Mouse (Mus musculus): ENCODE measurements at regions not wholly inside any gene's neighbourhood (a gene's known extent, or its start where the extent isn't known, plus 50 kb on each side); places are given as distances from the start of the nearest gene placed in this dataset.

DNA sequence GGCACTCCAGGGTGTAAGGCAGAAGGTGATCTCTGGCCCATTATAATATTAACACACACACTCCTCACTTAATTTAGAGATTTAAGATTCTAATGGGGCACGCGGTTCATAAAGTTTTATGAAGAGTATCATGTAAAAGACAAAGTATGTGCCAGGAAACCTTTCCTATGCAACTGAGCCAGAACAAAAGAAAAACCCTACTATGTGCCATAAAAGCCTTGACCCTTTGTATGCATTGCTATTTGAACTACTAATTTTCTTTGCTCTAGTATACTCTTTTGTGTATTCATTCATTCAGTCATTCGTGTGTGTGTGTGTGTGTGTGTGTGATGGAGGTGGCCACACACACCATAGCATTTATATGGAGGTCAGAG, 446.2 kb downstream of the Ptpru start:
- TF ChIP-seq CTCF (conservative IDR thresholded peaks at IDR 0.05; ENCODE audit: low read length) (no peak), POU5F1 (IDR thresholded peaks at IDR 0.05; ENCODE audit: borderline replicate concordance, low read length) (no peak), NANOG (IDR thresholded peaks at IDR 0.05; ENCODE audit: borderline replicate concordance, low read length) (no peak)

Measured in E14TG2a.4 (cell line).